Mouse (Mus musculus) c-Kit-positive CD71-positive TER-119-positive erythroid progenitor cells, embryonic 14.5 days (primary cell): Measurements from ENCODE around the gene Fez1.

Source experiments
- DNase-seq: peaks from one replicate; pipeline ENCODE4 v3.0.0-alpha.2; 2013; ENCODE audit warnings: low spot score

Fez1 gene

DNA sequence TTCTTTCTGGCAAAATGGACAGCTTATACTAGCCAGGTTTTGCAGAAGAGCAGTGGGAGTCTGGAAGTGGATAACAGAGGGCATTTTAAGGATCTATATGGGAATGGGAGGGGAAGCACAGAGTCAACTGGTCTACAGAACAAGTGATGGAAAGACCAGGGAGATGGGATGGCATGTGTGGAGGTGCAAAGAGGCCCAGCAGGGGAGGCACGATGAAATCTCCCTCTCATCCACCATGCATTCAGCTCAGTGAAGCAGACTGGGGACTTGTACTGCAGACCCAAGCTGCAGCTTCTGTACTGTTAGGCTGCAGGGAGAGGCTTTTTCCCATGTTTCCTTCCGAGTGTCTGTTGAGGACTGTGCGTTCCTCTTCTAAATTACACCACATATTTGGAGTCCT, 12.2 kb downstream of the Fez1 start:
- DNase-seq: no peak

DNA sequence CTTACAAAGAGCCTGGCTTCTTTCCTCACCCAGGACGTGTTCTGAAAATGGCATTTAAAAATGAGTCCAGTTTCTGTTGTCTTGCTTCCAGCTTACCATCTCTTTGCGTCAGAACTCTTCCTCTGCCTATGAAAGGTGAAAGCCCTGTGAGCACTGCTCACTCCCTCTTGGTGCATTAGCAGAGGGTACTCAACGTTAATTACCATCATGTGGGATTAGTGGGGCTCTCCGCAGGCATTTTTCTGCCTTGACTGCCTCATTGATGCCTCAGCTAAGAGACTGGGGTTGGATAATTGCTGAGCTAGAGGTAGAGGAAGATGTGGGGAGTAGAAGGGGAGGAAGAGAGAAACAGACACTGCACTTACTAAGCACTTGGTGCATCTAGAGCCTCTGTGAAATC, 24.7 kb downstream of the Fez1 start:
- no peak for DNase-seq

DNA sequence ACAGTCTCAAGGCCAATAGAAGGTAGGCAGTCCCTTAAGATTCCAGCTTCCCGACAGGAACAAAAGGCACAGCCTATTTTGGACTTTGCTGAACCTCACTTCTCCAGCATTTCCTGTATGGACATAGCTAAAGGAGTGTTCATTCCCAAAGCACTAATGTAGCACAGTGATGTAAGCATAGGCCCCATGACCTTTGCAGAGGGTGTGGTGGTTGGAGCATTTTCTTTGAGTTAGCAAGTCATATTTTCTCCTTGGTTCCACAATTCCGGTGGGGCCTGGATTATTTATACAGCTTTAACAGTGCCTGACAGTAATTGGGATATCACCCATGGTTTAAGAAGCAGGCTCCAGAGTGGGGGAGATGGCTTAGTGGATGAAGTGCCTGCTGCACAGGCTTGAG, 27.0 kb downstream of the Fez1 start:
- no peak for DNase-seq

DNA sequence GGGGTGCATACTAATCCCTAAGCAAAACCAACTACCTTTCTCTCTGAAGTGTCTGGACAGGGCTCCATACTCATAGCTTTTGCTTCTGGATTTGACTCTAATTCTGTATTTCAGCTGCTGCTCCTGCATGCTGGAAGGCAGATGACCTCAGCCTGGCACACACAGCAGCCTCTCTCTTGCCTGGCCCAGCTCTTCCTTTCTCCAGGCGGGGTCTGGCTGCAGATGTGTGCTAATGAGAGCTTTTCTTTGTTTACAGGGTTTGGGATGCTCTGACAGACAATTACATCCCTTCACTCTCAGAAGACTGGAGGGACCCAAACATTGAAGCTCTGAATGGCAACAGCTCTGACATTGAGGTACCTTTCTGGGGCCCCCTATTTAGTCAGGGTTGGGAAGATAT, 28.4 kb downstream of the Fez1 start:
- DNase-seq: no peak

- DNase-seq: no peak
Observed at GRCm38 (mm10) chr9:36852175-36852574, 30.5 kb downstream of the Fez1 start.

GRCm38 (mm10) chr9:36856351-36856750, 34.7 kb downstream of the Fez1 start:
- DNase-seq: no peak

GRCm38 (mm10) chr9:36857476-36858117, 35.9 kb downstream of the Fez1 start:
- DNase-seq: no peak

DNA sequence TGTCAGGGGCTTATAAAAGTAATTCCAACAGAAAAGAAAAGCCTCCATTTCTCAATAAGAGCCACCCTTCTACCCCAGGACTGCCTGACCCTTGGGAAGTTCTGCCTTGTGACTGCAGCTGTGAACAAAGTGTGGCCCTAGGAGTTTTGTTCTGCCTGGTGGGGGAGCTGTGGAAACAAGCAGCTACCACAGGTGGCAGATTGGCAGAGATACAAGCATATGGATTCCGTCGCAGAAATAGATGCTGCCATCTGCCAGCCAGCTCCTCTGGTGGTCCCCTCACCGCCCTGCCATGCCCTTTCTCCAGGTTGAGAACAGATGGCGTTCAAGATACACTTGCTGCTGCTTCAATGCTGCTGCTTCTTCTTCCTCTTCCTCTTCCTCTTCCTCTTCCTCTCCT, 37.0 kb downstream of the Fez1 start:
- no peak for DNase-seq

DNA sequence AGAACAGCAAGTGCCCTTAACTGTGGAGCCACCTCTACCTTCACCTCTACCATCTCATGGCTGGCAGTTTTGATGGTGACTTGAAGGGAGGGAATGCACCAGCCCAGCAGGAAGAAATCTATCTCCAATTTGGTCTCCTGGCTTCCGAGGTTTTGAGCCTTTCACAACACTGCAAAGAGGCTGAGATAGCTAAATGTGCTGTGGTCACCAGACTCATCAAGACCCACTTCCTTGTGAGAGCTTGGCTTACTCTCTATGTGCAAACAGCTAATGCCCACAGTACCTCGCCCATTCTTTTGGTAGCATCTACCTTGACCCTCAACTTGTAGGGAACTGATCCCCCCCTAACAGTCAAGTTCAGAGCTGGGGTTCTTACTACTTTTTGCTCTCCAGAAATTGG, 40.9 kb downstream of the Fez1 start:
- DNase-seq: no peak

- no peak for DNase-seq
Observed at GRCm38 (mm10) chr9:36863694-36864093, 42.0 kb downstream of the Fez1 start.

- DNase-seq: no peak
Observed at GRCm38 (mm10) chr9:36864862-36865813, 43.5 kb downstream of the Fez1 start.

DNA sequence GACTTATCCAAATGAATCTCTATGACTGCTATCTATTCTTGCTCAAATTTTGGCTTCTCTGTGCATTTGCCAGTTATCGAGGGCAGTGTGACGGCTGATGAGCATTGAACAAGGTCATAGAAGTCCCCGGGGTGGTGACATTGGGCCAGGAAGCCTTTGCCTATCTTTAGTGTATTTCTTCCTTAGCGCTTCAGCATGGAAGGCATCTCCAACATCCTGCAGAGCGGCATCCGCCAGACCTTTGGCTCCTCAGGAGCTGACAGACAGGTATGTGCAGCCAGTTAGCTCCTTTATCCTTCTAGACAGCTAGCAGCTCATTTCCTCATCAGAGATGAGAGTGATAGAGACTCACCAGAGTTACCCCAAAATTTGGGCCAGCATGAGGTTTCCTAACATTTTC, 47.0 kb downstream of the Fez1 start:
- DNase-seq: no peak

GRCm38 (mm10) chr9:36870263-36870662, 48.6 kb downstream of the Fez1 start:
- DNase-seq: no peak

GRCm38 (mm10) chr9:36873796-36874195, 52.1 kb downstream of the Fez1 start:
- DNase-seq: no peak

DNA sequence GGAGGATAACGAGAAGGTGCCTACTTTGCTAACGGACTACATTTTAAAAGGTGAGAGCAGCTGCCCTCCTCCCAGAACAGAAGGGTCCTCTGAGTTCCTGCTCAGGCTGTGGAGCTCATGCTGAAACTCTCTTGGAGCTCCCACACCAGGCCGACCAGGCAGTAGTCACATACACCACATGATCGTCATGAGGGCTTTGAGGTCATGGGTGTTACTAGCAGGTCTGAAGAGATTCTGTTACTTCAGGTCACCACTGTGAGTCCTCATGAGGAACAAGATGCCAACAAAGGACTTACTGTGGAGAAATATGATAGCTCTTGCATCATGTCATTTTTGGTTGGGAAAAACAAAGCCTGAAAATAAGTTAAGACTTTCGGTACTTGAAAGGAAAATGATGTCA, 54.6 kb downstream of the Fez1 start:
- no peak for DNase-seq

DNA sequence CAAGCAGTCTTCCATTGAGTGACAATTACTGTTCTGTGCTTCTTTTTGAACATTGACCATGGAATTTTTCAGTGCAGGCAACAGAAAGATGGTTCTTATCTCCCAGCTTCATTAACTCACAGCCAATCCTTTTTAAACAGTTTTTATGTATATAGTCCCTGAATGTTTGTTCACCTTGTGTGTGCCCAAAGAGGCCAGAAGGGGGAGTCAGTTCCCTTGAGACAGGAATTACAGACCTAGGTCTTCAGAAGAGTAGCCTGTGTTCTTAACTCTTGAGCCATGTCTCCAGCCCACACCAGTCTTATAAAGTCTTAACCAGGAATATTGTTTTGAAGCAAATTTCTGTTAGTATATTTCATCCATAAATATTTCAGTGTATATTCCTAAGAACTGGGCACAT, 55.1 kb downstream of the Fez1 start:
- no peak for DNase-seq

DNA sequence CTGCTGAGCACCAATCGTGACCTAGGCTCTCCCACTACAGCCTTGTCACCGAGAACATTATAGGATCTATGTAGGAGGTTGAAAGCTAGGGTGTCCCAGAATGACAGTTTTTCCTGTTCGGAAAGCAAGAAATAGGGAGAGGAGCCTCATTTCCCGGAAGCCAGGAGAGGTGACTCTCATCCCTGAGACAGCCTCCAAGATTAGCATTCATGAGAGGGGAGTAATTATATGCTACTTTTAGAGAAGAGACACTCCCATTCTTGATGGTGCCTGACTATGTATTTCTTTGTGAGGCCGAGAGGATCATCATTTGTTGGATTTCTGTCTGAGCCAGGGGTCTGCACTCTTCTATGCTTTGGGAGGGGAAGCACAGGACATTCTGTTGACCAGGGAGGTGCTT, 60.0 kb downstream of the Fez1 start:
- DNase-seq: no peak

GRCm38 (mm10) chr9:36882034-36882745, 60.5 kb downstream of the Fez1 start:
- DNase-seq: no peak

- DNase-seq: no peak
Observed at GRCm38 (mm10) chr9:36883569-36883968, 61.9 kb downstream of the Fez1 start.

GRCm38 (mm10) chr9:36885237-36885636, 63.6 kb downstream of the Fez1 start:
- no peak for DNase-seq

- DNase-seq: peak; percentile 35
Observed at GRCm38 (mm10) chr9:36890552-36890951, 68.9 kb downstream of the Fez1 start.

DNA sequence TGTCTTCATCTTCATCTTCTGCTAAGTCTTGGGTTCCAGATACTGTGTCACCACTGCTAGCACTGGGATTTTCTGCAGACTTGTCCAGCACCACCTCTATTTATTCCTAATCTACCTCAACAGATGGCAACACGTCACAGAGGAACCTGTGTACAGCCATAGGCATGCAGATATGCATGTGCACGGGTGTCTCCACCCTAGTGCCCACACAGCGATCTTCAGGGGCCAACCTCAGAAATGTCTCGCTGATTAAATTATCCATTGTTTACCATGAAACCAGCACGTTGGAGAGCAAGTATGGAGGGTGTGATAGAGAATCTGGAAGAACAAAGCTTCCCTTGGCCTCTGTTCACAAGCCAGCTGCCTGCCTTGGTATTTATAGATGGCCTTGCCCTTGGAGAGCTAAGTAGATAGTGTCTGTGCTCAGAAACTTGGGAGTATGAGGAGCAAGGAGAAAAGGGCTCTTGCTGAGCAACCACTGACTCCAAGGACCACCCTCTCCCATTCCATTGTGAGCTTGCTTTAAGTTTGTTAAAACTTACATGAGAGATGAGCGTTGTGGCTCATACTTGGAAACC, 71.8 kb downstream of the Fez1 start:
- no peak for DNase-seq

DNA sequence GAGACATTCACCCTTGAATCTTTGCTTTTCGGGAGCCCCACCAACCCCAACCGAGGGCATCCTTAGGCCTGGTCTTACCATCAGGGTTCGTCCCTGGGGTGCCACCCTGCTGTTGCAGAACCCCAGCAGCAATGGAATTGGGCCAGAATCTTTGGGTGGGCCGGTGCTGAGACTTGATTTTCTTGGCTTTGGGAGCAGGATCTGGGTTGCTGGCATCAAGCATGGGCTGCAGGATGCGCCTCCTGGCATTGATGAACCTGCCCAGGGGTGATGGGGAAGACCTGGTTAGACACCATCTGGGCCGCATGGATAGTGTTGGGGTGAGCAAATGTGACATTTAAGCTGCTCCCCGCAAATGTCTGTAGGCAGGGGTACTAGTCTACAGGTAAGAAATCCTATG, 72.6 kb downstream of the Fez1 start:
- DNase-seq: no peak
